Mouse (Mus musculus) heart, postnatal 36 days (tissue): ENCODE measurements at regions not wholly inside any gene's neighbourhood (a gene's known extent, or its start where the extent isn't known, plus 50 kb on each side); places are given as distances from the start of the nearest gene placed in this dataset.

ENCODE experiments used
- DNase-seq, 2 experiments: peaks; one replicate each; pipeline ENCODE4 v3.0.0; 2021 to 2022
- intact Hi-C: fragments of 180-260 bp; cut with DNase I; formaldehyde crosslinking; loops from one replicate; pipeline ENCODE4 v1.15.1; 2025

- DNase-seq = no peak
- intact Hi-C loops = loop anchor here (5.0 kb wide), 1 partner anchor 103 kb away; no protein-coding TSS in a partner anchor
Observed at GRCm38 (mm10) chr1:79925776-79926175, 64.8 kb upstream of the Serpine2 start.

GRCm38 (mm10) chr1:79921890-79922289 is 60.9 kb upstream of the Serpine2 start:
- DNase-seq = no peak
- intact Hi-C loops = no loop called here

GRCm38 (mm10) chr1:79921333-79921732 is 60.4 kb upstream of the Serpine2 start:
- intact Hi-C loops = no loop called here
- DNase-seq = no peak

GRCm38 (mm10) chr1:79917426-79918150 is 56.6 kb upstream of the Serpine2 start:
- peak; percentile 68 to 76 for DNase-seq
- intact Hi-C loops = no loop called here
